Mouse (Mus musculus) frontal cortex, postnatal 10 days (tissue): ENCODE data around the gene Angel1.

Experiments used
- DNase-seq, 2 experiments: peaks; one replicate each; pipeline ENCODE4 v3.0.0; 2022; ENCODE audit warnings: low spot score in 2 of 2, mixed read lengths in 1 of 2

Gene Angel1

DNA sequence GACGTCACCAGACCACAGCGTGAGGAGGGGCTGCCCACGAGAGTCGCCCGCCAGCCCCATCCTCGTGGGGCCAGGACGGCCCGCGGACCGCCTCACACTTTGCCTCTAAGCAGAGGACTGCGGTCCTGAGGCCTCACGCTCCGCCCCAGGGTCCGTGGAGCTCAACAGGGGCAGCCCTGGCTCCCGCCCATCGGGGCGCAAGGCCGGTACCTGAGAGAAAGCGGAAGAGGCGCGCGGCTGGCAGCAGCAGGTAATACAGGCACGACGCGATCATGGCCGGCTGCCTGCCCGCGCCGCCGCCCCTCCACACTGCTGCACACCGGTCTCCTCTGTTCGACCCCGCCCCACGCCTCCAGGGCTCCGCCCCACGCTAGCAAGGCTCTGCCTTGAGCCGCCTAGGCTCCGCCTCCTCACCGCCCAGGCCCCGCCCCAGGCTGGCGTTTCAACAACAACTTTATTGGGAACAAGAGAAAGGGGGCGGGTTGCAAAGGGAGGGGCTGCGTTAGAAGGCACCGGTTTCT is at the start of gene Angel1:
Gene Angel1 (minus strand): TSS at position 341 of the 521 bp plus-strand sequence.
- DNase-seq: peak; percentile 95 to 96

DNA sequence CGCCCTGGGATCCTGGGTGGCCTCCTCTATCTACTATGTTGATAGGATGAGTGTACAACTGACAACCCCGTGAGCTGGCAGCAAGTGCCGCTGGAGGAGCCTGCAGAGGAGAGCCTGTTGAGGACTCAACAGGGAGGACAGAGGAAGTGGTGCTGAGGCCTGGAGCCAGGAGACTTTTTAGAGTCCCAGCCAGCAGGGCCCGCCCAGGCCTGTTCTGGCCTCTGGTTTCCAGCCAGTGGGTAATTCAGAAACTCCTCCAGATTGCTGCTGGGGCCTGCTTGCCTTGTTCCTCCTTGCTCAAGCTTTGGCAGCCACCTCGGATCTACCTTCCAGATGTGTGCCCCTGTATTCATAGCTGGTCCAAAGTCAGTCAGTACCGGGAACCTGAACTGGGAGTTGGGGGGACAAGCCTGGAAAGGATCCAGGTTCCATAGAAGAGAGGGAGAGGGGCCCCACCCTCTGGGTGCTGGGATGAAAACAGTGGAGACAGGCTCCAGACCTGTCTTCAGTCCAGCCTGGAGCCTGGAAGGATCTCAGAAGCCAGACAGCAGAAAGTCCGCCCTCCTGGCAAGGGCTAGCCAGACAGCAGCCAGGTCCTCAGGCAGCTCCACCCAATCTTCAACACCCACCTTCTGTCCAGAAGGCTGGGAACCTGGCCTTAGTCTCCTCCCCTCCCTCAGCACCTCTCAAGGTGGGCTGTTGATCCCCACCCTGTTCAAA is 49.5 kb upstream of the Angel1 start:
- no peak for DNase-seq

- DNase-seq: no peak
These were observed 46.3 kb upstream of the Angel1 start for GRCm38 (mm10) chr12:86772551-86772950.

GRCm38 (mm10) chr12:86771823-86772427 is 45.7 kb upstream of the Angel1 start:
- DNase-seq: peak; percentile 81 to 92

DNA sequence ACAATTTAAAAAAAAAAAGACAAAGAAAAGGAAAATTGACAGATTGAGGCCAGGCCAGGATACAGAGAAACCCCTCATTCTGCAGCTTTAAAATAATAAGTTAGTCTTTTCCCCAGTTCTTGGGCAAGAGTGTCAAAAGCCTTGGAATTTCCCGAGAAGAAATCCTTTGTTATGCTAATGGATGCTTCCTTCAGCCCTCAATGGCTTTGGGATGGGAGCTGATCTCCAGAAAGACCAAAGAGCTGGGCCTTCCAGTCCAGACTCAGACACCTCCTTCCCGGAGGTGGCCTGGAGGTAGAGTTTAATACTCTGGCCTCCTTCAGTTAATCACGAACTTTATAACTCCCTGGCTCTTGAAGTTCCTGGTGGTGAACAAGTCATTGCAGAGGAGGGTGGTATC is 44.7 kb upstream of the Angel1 start:
- no peak for DNase-seq

GRCm38 (mm10) chr12:86770261-86770670 is 44.0 kb upstream of the Angel1 start:
- DNase-seq: peak in 1 of 2 experiments; percentile 44

- DNase-seq: no peak
These were observed 43.6 kb upstream of the Angel1 start for GRCm38 (mm10) chr12:86769819-86770218.

- DNase-seq: peak; percentile 74 to 84
These were observed 42.8 kb upstream of the Angel1 start for GRCm38 (mm10) chr12:86768986-86769580.

DNA sequence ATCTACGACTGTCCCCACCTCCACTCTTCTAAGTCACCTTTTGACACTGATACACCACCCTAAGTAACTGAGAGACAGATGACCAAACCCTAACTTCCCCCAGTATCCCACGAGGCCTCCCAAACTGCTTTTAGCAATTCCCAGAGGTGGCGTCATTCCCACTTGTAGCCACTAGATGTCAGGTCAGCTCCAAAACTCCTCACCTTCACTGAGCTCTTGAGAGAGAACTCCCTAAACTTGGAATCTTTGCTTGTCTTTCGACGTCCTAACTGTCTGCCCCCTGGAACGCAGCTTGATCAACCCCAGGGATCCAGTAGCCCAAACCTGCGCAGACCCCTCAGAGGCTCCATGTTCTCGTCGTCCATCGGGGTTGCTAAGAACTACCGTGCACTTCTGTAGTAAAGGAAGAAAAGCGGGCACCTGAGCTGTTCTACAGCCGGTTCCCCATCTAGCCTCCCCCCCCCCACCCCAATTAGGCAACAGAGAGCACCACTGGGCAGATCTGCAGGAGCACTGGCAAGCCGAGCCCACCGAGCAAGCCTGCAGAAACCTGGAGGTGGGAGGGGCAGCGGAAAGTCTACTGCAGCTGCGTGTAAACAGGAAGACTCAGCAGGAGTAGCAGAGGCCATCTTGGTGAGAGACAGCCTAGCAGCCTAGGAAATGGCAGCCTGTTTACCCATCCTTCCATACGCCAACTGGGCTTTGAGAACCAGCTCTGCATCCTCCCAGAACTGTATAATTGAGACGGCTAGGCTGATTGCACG is 41.8 kb upstream of the Angel1 start:
- peak in 1 of 2 experiments; percentile 54 for DNase-seq

- DNase-seq: no peak
These were observed 40.2 kb upstream of the Angel1 start for GRCm38 (mm10) chr12:86766467-86766866.

GRCm38 (mm10) chr12:86764060-86764459 is 37.8 kb upstream of the Angel1 start:
- DNase-seq: no peak

DNA sequence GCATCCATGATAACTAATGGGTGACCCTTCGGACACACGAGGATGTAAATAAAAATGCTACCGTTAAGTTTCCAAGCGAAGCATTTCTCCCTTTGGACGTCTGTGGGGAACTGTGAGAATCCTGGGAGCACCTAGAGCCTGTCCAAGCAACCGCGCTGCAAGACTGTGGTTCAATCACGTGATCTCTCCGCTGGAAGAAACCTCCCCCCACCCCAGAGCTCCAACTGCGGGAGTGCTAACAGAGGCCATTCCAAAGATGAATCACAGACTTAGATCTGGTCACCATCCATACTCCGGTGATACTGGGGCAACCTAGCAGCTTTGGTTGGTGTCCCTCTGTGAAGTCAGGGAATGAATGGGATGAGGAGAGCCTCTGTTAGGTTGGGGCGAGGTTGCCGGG is 34.8 kb upstream of the Angel1 start:
- DNase-seq: no peak

- DNase-seq: no peak
These were observed 8.1 kb upstream of the Angel1 start, which contains the start of gene Lrrc74a for GRCm38 (mm10) chr12:86734319-86734810. TSS of gene Lrrc74a (plus strand) at chr12:86734369.

- no peak for DNase-seq
These were observed 554 bp downstream of the Angel1 start for GRCm38 (mm10) chr12:86725706-86726105.

GRCm38 (mm10) chr12:86724300-86724699 is 2.0 kb downstream of the Angel1 start:
- DNase-seq: no peak

- DNase-seq: no peak
These were observed 4.8 kb downstream of the Angel1 start for GRCm38 (mm10) chr12:86721453-86721852.

DNA sequence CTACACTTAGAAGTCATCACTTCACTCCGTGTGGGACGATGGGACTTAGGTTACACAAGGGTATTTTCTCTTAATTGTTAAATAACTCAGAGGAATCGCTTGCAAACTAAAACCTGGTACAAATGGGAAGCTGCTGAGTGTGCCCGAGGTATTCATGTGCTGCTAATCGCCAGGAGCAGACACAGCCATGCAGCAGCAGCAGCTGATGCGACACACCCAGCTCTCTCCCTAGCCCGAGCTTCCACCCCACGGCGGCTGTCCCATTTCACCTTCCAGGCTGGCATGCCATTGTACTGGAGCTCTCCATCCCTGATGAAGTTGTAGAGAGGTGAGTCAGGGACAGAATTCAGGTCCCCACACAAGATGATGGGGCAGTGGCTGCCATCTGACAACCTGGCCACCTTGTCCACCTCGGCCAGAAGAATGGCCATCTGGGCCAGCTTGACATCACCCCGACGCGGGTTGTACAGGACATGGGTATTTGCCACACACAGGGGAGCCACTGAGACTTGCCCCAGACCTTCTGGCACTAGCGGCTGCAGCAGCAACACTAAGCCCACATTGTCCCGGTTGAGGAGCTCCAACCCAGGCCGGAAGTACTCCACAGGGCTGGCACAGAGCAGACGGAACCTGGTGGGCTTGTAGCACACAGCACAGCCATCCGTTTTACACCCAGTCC is 6.2 kb downstream of the Angel1 start:
- no peak for DNase-seq

DNA sequence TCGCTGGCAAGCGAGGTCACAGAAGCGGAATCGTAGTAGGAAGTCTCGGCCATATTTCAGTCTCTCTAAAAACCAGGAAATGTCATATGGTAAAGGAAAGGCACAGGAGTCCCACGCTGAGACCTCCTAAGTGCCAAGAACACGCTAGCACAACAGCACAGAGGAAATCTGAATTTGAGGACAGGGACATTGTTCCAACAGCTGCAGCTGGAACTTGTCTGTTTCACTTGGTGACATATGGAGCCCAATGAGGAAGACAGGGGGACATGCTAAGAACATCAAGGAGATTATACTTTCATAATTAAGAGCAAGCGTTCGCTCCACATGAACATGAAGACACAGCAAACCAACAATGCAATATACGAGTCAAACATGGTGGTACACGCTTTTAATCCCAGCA is 9.3 kb downstream of the Angel1 start:
- no peak for DNase-seq

GRCm38 (mm10) chr12:86715401-86715800 is 10.9 kb downstream of the Angel1 start:
- peak in 1 of 2 experiments; percentile 69 for DNase-seq

DNA sequence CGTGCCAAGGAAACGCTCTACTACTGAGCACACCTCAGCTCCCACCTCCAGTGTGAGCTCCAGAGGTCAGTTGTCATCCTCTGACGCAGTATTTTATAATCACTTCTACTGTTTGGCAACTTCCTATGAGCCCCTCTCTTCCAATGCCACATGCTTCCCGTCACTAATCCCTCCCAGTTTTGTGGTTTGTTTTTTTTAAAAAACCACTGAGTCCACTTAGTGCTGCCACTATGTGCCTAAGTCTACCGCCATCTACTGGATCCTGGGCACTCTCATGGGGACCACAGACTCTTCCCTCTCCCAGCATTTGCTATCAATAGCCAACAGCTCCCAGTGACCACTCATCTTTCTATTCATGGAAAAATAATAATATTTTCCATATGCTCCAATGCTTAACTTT is 12.2 kb downstream of the Angel1 start:
- DNase-seq: no peak

- no peak for DNase-seq
These were observed 20.4 kb downstream of the Angel1 start for GRCm38 (mm10) chr12:86705843-86706242.
